Mouse (Mus musculus): ENCODE measurements around the gene Rerg.

- no peak for TF ChIP-seq CHD2 (IDR thresholded peaks at IDR 0.05; ENCODE audit: low read depth, low read length)
- peak; percentile 86 for TF ChIP-seq ZC3H11A (IDR thresholded peaks at IDR 0.05; ENCODE audit: borderline replicate concordance, low read depth, low read length)
- no peak for TF ChIP-seq HCFC1 (IDR thresholded peaks at IDR 0.05; ENCODE audit: borderline replicate concordance, insufficient read depth, low read length)
Measured at GRCm38 (mm10) chr6:137192063-137192462, 21.8 kb upstream of the Rerg start.
